10 mouse cellular contexts compared by ENCODE assay signal in genomic region chr2:4499257-4499656, GRCm38 (mm10).
DNase-seq lines count a peak whose midpoint lies in the region; ATAC-seq lines count a peak whose summit lies in the region.
"Had no signal": no experiment of that assay in that cellular context is flagged by ENCODE, and none has a peak within 500 bp of the region (broad histone marks: within the 10 kb centered on the region; RNA-seq: fewer than 3 reads in every experiment).

No protein-coding gene starts in this region.

- DNase-seq in liver (peak; percentile 70), NIH3T3 (ENCODE audit: low read depth) (peak; percentile 87)
- DNase-seq in cerebellum, adult 9-11 months = peak; percentile 43
- peak; percentile 51 for DNase-seq in gastrocnemius, postnatal 14 days
- DNase-seq in large intestine, adult 2 months (ENCODE audit: low read depth, low spot score) = peak; percentile 57
- DNase-seq in naive thymus-derived CD4-positive, alpha-beta T cell, adult 2 months (ENCODE audit: low read depth) = peak; percentile 85
- peak; percentile 83 for DNase-seq in thymus, postnatal 4 days

- peaks cover 18% of the 10 kb centered on the region for H3K4me1 ChIP-seq in liver, embryonic 12.5 days

- ATAC-seq in liver, embryonic 12.5 days = no peak

- H3K27ac ChIP-seq in liver, embryonic 12.5 days = no peak overlapping the region
- H3K27ac ChIP-seq: neural tube, embryonic 13.5 days had no signal

- H3K4me2 ChIP-seq in liver, embryonic 12.5 days = no peak overlapping the region
- H3K4me2 ChIP-seq: neural tube, embryonic 13.5 days had no signal

- H3K36me3 ChIP-seq in liver, embryonic 12.5 days = no peaks in the 10 kb centered on the region

- H3K27me3 ChIP-seq in liver, embryonic 12.5 days (replicated peaks) = no peaks in the 10 kb centered on the region
- H3K27me3 ChIP-seq: neural tube, embryonic 13.5 days had no signal

- no peak overlapping the region for H3K4me3 ChIP-seq in liver, embryonic 12.5 days
- H3K4me3 ChIP-seq: erythroblast, embryonic 14.5 days; neural tube, embryonic 13.5 days had no signal

- intact Hi-C loops in gastrocnemius, postnatal 14 days (cut with DNase I; ENCODE audit: low total_unique reads) = loop anchor here (2.0 to 5.0 kb wide), 4 partner anchors 104 to 363 kb away; partner anchors contain the start of gene Prpf18

- 0% methylated on average over 1 of the region's 1 CpGs for WGBS in liver, embryonic 12.5 days (ENCODE audit: insufficient replicate concordance)
- WGBS in large intestine, adult 2 months = 2% methylated on average over 1 of the region's 1 CpGs

- no peak overlapping the region for H3K9ac ChIP-seq in liver, embryonic 12.5 days
- H3K9ac ChIP-seq: neural tube, embryonic 13.5 days had no signal

- no peaks in the 10 kb centered on the region for H3K9me3 ChIP-seq in liver, embryonic 12.5 days (replicated peaks)
- H3K9me3 ChIP-seq: neural tube, embryonic 13.5 days had no signal
